Mouse (Mus musculus) intestine, embryonic 16.5 days (tissue): ENCODE results near the gene D630045J12Rik. TPM values are rescaled to one million over a fixed set of nuclear protein-coding genes. Genes with fewer than 3 reads are reported as not detected.

Experiments
- ATAC-seq: fragments of 200-750 bp; cut with Nextera tagmentation; 2 replicates; pipeline ENCODE4 v1.8.0; 2017; ENCODE audit warnings: moderate TSS enrichment, moderate library complexity
- H3K27ac ChIP-seq: fragments of 300-500 bp; sonication (generic); 2 replicates; pipeline ENCODE4 v1.5.1; 2014; ENCODE audit warnings: mild to moderate bottlenecking, low read length
- H3K27me3 ChIP-seq: fragments of 300-500 bp; sonication (generic); replicated peaks from 2 replicates; pipeline ENCODE4 v1.6.1; 2014; ENCODE audit warnings: low read length, control low read depth, mixed read lengths; ENCODE audit not compliant: control insufficient read depth, insufficient read depth
- H3K36me3 ChIP-seq: fragments of 300-500 bp; sonication (generic); 2 replicates; pipeline ENCODE4 v1.6.1; 2014; ENCODE audit warnings: low read length, control low read depth; ENCODE audit not compliant: control insufficient read depth, insufficient read depth
- H3K4me1 ChIP-seq: fragments of 300-500 bp; sonication (generic); 2 replicates; pipeline ENCODE4 v1.6.1; 2014; ENCODE audit warnings: low read length, control low read depth, mixed read lengths; ENCODE audit not compliant: control insufficient read depth, insufficient read depth
- H3K4me2 ChIP-seq: fragments of 300-500 bp; sonication (generic); 2 replicates; pipeline ENCODE4 v1.6.1; 2014; ENCODE audit warnings: low read depth, low read length, control low read depth
- H3K4me3 ChIP-seq: fragments of 300-500 bp; sonication (generic); 2 replicates; pipeline ENCODE4 v1.5.1; 2014; ENCODE audit warnings: mild to moderate bottlenecking, low read length
- H3K9ac ChIP-seq: fragments of 300-500 bp; sonication (generic); 2 replicates; pipeline ENCODE4 v1.6.1; 2014; ENCODE audit warnings: low read depth, low read length
- H3K9me3 ChIP-seq: fragments of 300-500 bp; sonication (generic); 2 replicates; pipeline ENCODE4 v1.6.1; 2016; ENCODE audit warnings: low read length, control low read depth; ENCODE audit not compliant: control insufficient read depth
- WGBS: fragments of 180-500 bp; shearing (Covaris S2); extraction: QIAGEN DNeasy Blood & Tissue Kit; methylation state at CpG from one replicate; pipeline ENCODE4 v1.1.7; 2014; 5-methylcytosine and 5-hydroxymethylcytosine counted together
- polyA plus RNA-seq: library from polyadenylated mRNA; unstranded; fragments of >200 nt; fragmentation: Nextera tagmentation; extraction: Ambion mirVana; gene quantifications from 2 replicates; pipeline ENCODE4 v1.2.1, GENCODE M21; 2015

Gene D630045J12Rik
- polyA plus RNA-seq, 1 experiment from 2014 or later = 1.5 TPM

DNA sequence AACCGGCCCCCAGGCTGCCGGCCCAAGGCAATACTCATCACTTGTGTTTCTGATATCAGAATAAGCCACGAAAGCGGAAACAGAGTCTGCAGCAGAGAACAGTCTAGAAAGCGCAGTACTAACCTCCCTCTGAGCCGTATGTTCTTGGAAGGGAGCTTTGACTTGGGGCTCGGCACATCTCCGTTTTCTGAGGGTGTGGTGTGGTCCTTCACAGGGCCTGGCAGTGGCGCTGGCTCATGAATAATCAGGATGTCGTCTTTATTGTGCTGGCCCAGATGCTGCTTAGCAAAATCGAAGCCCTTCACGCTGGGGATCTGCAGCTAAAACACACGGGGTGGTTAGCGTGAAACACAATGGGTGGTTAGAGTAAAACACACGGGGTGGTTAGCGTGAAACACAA, 95.9 kb downstream of the D630045J12Rik start:
- Histone ChIP-seq H3K27me3 (no peaks in the 10 kb centered on the region), H3K4me2 (no peak overlapping the region), H3K36me3 (no peaks in the 10 kb centered on the region), H3K4me3 (no peak overlapping the region), H3K9me3 (no peaks in the 10 kb centered on the region), H3K4me1 (no peaks in the 10 kb centered on the region), H3K27ac (no peak overlapping the region), H3K9ac (no peak overlapping the region)
- ATAC-seq = no peak
- 81% methylated on average over 16 of the region's 16 CpGs for WGBS

DNA sequence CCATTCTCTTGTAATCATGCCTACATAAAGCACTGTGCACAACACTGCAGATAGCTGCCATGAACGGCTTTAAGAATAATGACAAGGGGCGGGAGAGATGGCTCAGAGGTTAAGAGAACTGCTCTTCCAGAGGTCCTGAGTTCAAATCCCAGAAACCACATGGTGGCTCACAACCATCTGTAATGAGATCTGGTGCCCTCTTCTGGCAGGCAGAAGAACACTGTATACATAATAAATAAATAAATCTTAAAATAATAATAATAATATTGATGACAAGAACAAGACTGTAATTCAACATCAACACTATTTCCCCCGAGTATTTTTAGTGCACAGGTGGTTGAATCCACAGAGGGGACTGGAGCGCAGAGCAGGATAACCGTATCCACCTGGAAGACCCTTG, 97.6 kb downstream of the D630045J12Rik start:
- Histone ChIP-seq H3K4me2 (no peak overlapping the region), H3K4me3 (no peak overlapping the region), H3K4me1 (no peaks in the 10 kb centered on the region), H3K9ac (no peak overlapping the region), H3K27ac (no peak overlapping the region), H3K9me3 (no peaks in the 10 kb centered on the region), H3K36me3 (no peaks in the 10 kb centered on the region), H3K27me3 (no peaks in the 10 kb centered on the region)
- 84% methylated on average over 5 of the region's 5 CpGs for WGBS
- no peak for ATAC-seq

DNA sequence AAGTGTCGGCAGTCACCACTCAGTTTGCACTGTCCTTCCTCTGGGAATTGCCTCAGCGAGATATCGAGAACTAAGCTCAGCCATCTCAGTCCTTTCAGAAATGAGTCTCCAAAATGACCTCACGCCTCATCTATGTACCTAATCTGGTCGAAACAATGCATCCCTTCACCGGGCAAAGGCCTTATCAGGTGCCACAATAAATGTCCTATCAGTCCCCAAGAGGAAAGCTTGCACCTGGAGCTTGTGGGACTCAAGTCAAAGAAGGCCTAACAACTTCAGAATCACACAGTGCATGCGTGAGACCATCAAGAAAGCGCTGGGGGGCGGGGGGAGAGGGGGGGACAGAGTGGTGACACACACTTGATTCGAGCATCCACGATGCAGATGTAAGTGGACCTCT, 101.5 kb downstream of the D630045J12Rik start:
- no peak; the same call in 1 of the 2 replicates for ATAC-seq
- Histone ChIP-seq H3K4me1 (no peaks in the 10 kb centered on the region), H3K27ac (no peak overlapping the region), H3K36me3 (no peaks in the 10 kb centered on the region), H3K4me2 (no peak overlapping the region), H3K9ac (no peak overlapping the region), H3K27me3 (no peaks in the 10 kb centered on the region), H3K4me3 (no peak overlapping the region), H3K9me3 (no peaks in the 10 kb centered on the region)
- 69% methylated on average over 11 of the region's 11 CpGs for WGBS

DNA sequence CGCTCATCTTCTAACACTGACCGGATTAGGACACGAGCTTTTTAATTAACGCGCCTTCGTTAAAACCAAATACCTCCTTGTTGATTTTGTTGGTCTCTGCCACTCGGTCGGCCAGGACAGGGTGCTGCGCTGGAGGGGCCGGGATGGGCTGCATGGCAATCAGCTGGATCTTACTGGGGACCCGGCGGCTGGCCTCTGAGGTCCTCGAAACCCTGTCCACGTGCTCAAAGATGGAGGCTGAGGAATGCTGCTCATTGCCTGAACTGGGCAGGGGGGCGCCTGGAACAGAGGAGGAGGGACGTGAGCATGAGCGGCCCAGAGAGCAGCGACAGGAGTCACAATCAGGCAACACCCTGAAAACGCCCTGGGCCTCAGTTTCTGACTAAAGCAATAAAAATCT, 104.3 kb downstream of the D630045J12Rik start:
- Histone ChIP-seq H3K36me3 (no peaks in the 10 kb centered on the region), H3K27ac (no peak overlapping the region), H3K4me1 (0 out of 2 replicates have a peak, but pooled peaks cover 3% of the 10 kb centered on the region), H3K27me3 (no peaks in the 10 kb centered on the region), H3K9me3 (no peaks in the 10 kb centered on the region), H3K4me3 (no peak overlapping the region), H3K4me2 (no peak overlapping the region), H3K9ac (no peak overlapping the region)
- ATAC-seq = no peak
- 88% methylated on average over 19 of the region's 19 CpGs for WGBS

DNA sequence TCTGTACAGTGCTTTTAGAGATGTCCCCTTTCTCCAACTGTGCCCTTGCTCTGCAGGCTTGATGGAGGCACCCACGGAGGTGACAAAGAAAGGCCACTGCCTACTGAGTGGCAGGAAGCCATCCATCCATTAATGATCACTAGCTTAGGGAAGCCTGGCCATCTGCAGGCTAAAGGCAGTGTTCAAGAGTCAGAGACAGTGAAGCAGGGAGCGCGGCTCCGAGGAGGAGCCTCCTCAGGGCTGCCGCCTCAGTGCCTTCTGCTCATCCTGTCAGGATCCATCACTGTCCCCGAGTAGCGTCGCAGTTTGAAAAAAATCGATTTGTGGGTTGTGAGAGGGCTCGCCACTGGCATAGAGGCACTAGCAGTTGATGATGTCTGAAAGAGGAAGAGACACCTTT, 105.2 kb downstream of the D630045J12Rik start:
- peaks cover 10% of the 10 kb centered on the region; the same call in 1 of the 2 replicates for H3K4me1 ChIP-seq
- H3K4me3 ChIP-seq = no peak overlapping the region
- no peak for ATAC-seq
- no peak overlapping the region for H3K27ac ChIP-seq
- H3K27me3 ChIP-seq = no peaks in the 10 kb centered on the region
- H3K9me3 ChIP-seq = no peaks in the 10 kb centered on the region
- no peaks in the 10 kb centered on the region for H3K36me3 ChIP-seq
- H3K4me2 ChIP-seq = no peak overlapping the region
- WGBS = 93% methylated on average over 10 of the region's 10 CpGs
- H3K9ac ChIP-seq = no peak overlapping the region

DNA sequence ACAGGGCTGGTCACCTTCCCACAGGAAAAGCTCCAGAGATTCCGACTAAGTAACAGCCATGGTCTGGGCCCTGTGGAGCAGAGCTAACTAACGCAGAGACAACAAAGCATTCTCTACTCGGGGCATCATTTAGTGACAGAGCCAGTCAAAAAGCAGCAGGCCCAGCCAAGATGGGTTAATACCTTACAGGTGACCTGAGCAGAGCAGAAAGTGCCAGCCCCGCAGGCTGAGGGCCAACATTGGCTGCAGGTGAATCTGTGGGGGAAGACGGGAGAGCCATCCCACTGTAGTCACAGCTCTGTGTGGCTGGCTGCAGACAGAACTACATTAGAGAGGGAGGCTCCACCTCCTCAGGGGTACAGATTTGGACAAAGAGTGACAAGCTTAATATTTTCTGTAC, 106.5 kb downstream of the D630045J12Rik start:
- WGBS = 84% methylated on average over 5 of the region's 5 CpGs
- no peak for ATAC-seq

DNA sequence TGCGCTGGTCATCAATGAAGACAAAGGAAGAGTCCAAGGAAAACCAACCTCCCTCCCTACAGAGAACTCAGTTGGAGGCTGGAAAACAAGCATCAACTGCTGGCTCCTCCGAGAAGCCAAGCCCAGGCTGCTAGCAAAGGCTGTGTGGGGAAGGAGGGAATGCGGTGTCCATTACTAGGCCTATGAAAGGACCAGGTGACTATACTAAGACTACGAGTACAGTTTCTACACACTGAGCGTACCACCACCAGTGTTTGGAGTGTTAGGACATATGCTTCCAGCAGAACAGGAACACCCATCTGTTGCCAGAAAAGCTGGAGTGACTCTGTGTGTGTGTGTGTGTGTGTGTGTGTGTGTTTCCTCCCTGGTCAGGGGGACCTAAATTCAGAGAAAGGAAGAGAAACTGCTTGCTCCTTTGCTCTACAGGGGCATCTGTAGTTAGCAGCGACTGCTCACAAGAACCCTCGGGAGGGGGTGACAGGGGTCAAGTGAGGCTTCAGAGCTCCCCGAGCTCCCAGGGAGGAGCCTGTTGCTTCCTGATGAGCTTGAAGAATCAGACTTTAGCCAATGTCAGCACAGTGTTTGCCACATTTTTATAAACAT, 108.2 kb downstream of the D630045J12Rik start:
- 66% methylated on average over 8 of the region's 8 CpGs for WGBS
- ATAC-seq = no peak
- no peak overlapping the region for H3K4me2 ChIP-seq
- peaks cover 12% of the 10 kb centered on the region; the same call in 1 of the 2 replicates for H3K4me1 ChIP-seq
- no peaks in the 10 kb centered on the region for H3K27me3 ChIP-seq
- H3K9ac ChIP-seq = no peak overlapping the region
- no peak overlapping the region for H3K4me3 ChIP-seq
- no peaks in the 10 kb centered on the region for H3K36me3 ChIP-seq
- H3K9me3 ChIP-seq = no peaks in the 10 kb centered on the region
- H3K27ac ChIP-seq = 0 out of 2 replicates have a peak overlapping the region, but pooled peaks have one; percentile 16

More for the DNA sequence above, 106.5 kb downstream of the D630045J12Rik start:
- H3K4me2 ChIP-seq = no peak overlapping the region
- peaks cover 12% of the 10 kb centered on the region; the same call in 1 of the 2 replicates for H3K4me1 ChIP-seq
- no peak overlapping the region for H3K9ac ChIP-seq
- no peaks in the 10 kb centered on the region for H3K27me3 ChIP-seq
- no peaks in the 10 kb centered on the region for H3K9me3 ChIP-seq
- no peaks in the 10 kb centered on the region for H3K36me3 ChIP-seq
- no peak overlapping the region for H3K4me3 ChIP-seq
- H3K27ac ChIP-seq = no peak overlapping the region

DNA sequence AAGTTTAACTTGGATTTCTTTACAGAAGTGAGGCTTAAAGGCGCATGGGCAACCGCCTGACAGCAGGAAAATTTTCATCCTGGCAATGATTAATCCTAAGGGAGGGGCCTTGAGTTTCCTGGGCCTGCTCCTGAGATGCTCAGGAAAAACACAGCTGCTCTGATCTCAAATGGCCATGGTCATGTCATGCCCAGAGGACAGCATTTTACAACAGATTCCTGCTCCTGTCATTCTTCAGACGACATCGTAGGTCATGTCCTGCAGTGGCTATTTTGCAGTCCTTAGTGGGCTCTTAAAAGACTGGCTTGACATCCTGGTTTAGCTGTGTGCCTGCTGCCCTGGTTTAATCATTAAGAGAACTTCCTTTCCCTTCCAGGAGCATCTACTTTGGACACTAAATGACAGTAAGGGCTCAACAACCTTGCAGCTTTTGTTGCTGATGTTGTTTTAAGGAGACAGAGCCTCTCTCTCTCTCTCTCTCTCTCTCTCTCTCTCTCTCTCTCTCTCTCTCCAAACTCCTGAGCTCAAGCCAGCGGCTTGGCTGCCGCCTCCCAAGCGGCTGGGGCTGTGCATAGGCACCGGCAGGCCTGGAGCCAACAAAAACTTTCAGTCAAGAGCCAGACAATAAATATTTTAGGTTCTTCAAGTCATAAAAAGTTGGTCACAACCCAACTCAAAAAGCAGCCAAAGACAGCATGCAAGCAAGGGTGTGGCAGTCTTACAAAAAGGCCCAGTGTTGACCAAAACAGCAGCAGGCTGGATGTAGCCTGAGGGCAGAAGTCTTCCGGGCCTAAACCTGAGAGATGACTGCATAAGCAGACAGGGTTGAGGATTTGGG, 109.4 kb downstream of the D630045J12Rik start:
- ATAC-seq = peak; percentile 70
- no peak overlapping the region for H3K4me2 ChIP-seq
- no peaks in the 10 kb centered on the region for H3K36me3 ChIP-seq
- H3K9me3 ChIP-seq = no peaks in the 10 kb centered on the region
- no peak overlapping the region for H3K9ac ChIP-seq
- H3K27me3 ChIP-seq = no peaks in the 10 kb centered on the region
- peaks cover 12% of the 10 kb centered on the region; the same call in 1 of the 2 replicates for H3K4me1 ChIP-seq
- 33% methylated on average over 9 of the region's 9 CpGs for WGBS
- no peak overlapping the region for H3K27ac ChIP-seq
- H3K4me3 ChIP-seq = no peak overlapping the region

DNA sequence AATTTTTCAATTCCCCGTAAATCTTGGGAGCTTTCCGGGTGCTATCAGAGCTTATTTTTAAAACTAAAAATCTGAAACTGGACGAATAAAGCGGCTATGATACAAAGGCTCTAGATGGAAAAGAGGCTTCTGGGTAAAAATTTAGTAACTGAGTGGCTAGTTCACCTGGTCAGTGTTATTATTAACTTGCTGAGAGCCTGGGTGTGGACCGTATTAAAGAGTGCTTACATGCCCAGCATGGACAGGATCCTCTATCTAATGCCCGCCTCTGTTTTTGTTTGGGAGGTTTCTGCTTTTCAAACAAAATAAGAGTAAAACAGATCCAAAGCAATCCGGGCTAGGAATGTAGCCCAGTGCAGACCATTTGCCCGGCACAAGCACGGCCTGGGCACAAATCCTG, 113.4 kb downstream of the D630045J12Rik start:
- Histone ChIP-seq H3K4me2 (no peak overlapping the region), H3K36me3 (no peaks in the 10 kb centered on the region), H3K27me3 (no peaks in the 10 kb centered on the region), H3K9me3 (no peaks in the 10 kb centered on the region), H3K9ac (no peak overlapping the region), H3K4me1 (peaks cover 12% of the 10 kb centered on the region; the same call in 1 of the 2 replicates), H3K27ac (no peak overlapping the region), H3K4me3 (no peak overlapping the region)
- 90% methylated on average over 9 of the region's 9 CpGs for WGBS
- no peak for ATAC-seq
